Mouse (Mus musculus) forebrain, embryonic 10.5 days (tissue): ENCODE results near the gene Spon2. TPM values are rescaled to one million over a fixed set of nuclear protein-coding genes. Genes with fewer than 3 reads are reported as not detected.

Experiments
- DNase-seq: peaks from one replicate; pipeline ENCODE4 v3.0.0-alpha.2; 2017; ENCODE audit warnings: low spot score; ENCODE audit errors: extremely low spot score
- H3K27ac ChIP-seq: fragments of 300-500 bp; sonication (generic); 2 replicates; pipeline ENCODE4 v1.5.1; 2016; ENCODE audit warnings: mild to moderate bottlenecking
- H3K27me3 ChIP-seq: fragments of 300-500 bp; sonication (generic); 2 replicates; pipeline ENCODE4 v1.6.1; 2016; ENCODE audit warnings: mild to moderate bottlenecking; ENCODE audit not compliant: poor library complexity, severe bottlenecking
- H3K36me3 ChIP-seq: fragments of 300-500 bp; sonication (generic); replicated peaks from 2 replicates; pipeline ENCODE4 v1.6.1; 2016; ENCODE audit warnings: mild to moderate bottlenecking, moderate library complexity
- H3K4me1 ChIP-seq: fragments of 300-500 bp; sonication (generic); 2 replicates; pipeline ENCODE4 v1.6.1; 2016
- H3K4me3 ChIP-seq: fragments of 300-500 bp; sonication (generic); 2 replicates; pipeline ENCODE4 v1.5.1; 2016; ENCODE audit warnings: mild to moderate bottlenecking, moderate library complexity
- H3K9me3 ChIP-seq: fragments of 300-500 bp; sonication (generic); 2 replicates; pipeline ENCODE4 v1.6.1; 2016; ENCODE audit warnings: mild to moderate bottlenecking, moderate library complexity
- WGBS: fragments of 180-500 bp; shearing (Covaris S2); methylation state at CpG from one replicate; pipeline ENCODE4 v1.1.7; 2016; 5-methylcytosine and 5-hydroxymethylcytosine counted together
- polyA plus RNA-seq: library from polyadenylated mRNA; unstranded; fragments of >200 nt; fragmentation: Nextera tagmentation; extraction: Ambion mirVana; gene quantifications from 2 replicates; pipeline ENCODE4 v1.2.1, GENCODE M21; 2016

Gene Spon2
- polyA plus RNA-seq, 1 experiment from 2014 or later: 3.6 TPM

DNA sequence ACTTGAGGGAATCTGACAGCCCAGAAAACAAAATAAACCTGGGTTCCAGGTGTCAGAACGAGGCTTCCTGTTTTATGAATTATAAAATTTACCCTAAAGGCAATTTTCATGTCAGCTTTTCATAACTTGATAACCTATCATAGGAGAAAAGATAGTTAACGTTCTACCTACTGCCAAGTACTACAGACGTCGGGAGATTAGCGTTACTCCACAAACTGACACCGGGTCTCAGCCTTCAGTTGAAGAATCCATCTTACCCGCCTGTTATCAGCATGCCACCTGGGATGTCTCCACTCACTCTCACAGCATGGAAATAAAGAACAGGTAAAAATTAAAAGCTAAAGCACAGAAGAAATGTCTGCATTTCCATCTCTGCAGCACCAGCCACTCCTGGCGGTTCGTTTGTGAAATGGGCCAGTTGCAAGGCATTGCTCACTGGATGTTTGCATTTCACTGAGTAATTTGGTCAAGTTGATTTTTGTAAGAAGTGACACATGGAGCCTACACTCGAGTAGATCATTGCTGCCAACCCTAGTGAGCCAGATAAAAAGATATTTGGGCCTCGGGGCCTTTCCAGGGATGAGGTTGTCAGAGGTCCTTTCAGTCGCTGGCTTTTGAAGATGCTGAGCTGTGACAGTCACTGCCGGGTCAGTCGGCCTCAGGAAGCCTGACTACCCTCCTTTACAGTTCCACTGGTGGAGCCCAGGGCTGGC, 9.6 kb downstream of the Spon2 start:
- H3K4me3 ChIP-seq: no peak overlapping the region
- peaks cover 2% of the 10 kb centered on the region; the same call in 1 of the 2 replicates for H3K4me1 ChIP-seq
- no peaks in the 10 kb centered on the region for H3K9me3 ChIP-seq
- DNase-seq: no peak
- H3K36me3 ChIP-seq: no peaks in the 10 kb centered on the region
- H3K27ac ChIP-seq: no peak overlapping the region
- 87% methylated on average over 14 of the region's 14 CpGs for WGBS
- no peaks in the 10 kb centered on the region for H3K27me3 ChIP-seq

DNA sequence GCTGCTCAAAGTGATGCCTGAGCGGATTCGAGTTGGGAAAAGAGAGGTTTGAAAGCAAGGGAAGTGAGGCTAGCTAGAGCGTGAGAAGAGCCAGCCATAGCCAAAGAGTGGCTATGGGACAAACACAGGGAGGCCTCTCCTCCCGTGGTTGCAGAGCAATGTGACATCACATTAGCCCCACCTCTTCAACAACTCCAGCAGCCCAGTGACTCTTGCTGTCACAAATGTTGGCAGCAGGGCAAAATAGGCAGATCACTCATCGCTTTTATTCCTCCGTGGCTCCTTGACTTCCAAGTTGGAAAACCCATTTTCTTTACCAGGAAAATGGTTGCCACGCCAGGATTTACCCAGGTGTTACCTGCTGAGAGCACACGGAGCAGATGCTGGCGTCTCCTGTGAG, 11.1 kb downstream of the Spon2 start:
- no peak for DNase-seq
- H3K9me3 ChIP-seq: no peaks in the 10 kb centered on the region
- H3K27me3 ChIP-seq: no peaks in the 10 kb centered on the region
- peaks cover 3% of the 10 kb centered on the region; the same call in 1 of the 2 replicates for H3K4me1 ChIP-seq
- no peak overlapping the region for H3K4me3 ChIP-seq
- H3K36me3 ChIP-seq: no peaks in the 10 kb centered on the region
- no peak overlapping the region for H3K27ac ChIP-seq
- 57% methylated on average over 9 of the region's 9 CpGs for WGBS

DNA sequence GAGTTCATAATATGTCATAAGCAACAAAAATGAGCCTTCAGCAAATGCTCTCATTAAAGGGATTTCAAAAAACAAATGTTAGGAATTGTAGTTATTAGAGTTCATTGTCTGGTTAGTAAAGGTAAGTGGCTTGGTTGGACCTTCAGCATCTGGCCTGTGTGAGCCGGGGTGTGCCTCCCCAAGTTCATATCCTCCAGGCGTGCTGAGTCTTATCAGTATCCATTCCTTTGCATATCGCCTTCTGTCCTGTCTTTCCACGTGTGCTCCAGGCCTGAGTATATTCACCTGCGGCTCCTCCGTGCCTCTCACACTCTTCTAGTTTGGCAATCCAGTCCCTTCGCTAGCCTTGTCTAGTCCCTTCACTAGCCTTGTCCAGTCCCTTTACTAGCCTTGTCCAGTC, 11.9 kb downstream of the Spon2 start:
- H3K4me1 ChIP-seq: peaks cover 3% of the 10 kb centered on the region; the same call in 1 of the 2 replicates
- no peaks in the 10 kb centered on the region for H3K9me3 ChIP-seq
- 92% methylated on average over 7 of the region's 7 CpGs for WGBS
- H3K4me3 ChIP-seq: no peak overlapping the region
- no peaks in the 10 kb centered on the region for H3K27me3 ChIP-seq
- DNase-seq: no peak
- H3K27ac ChIP-seq: no peak overlapping the region
- H3K36me3 ChIP-seq: no peaks in the 10 kb centered on the region

DNA sequence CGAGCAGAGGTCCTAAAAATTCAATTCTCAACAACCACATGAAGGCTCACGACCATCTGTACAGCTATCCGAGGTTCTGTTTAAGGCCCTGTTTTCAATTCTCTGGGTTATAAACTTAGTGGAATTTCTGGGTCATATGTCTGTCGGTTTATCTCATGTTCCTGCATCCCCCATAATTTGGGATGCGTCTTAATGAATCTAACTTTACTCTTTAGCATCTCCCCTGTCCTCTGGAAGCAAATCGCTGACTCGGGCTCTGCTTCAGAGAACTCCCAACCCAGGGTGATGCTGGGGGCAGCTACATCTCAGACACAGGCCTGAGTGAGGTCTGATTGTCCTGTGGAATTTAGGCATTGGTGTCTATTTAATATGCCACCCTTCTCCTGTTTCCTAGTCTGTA, 14.0 kb downstream of the Spon2 start:
- DNase-seq: no peak
- peaks cover 3% of the 10 kb centered on the region; the same call in 1 of the 2 replicates for H3K4me1 ChIP-seq
- 79% methylated on average over 7 of the region's 7 CpGs for WGBS
- no peak overlapping the region for H3K27ac ChIP-seq
- no peak overlapping the region for H3K4me3 ChIP-seq
- no peaks in the 10 kb centered on the region for H3K36me3 ChIP-seq
- no peaks in the 10 kb centered on the region for H3K9me3 ChIP-seq
- no peaks in the 10 kb centered on the region for H3K27me3 ChIP-seq

DNA sequence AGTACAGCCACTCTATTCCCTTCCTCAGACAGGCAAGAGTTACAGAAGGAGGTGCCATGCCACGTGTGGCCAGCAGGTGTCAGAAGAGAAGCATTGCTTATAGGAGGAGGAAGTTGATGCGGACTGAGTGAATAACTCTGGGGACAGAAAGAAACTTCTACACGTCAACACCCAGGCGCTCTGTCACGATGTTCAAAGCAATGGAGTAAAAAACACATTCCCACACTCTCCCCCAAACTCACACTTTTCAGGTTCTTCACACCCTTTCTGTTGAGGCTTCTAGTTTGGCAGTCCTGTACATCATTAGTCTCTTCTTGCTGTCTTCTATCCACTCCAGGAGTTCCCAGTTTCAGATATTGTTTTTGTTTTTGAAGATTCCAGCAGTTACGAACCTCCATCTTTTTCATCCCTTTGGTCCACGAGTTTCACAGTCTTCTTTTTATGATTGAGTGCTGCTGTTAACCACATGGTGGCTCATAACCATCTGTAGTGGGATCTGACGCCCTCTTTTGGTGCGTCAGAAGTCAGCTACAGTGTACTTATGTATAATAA, 14.5 kb downstream of the Spon2 start:
- Histone ChIP-seq H3K27ac (no peak overlapping the region), H3K4me3 (peak overlapping the region; percentile 27; the same call in 1 of the 2 replicates)
- peak; percentile 82 for DNase-seq

DNA sequence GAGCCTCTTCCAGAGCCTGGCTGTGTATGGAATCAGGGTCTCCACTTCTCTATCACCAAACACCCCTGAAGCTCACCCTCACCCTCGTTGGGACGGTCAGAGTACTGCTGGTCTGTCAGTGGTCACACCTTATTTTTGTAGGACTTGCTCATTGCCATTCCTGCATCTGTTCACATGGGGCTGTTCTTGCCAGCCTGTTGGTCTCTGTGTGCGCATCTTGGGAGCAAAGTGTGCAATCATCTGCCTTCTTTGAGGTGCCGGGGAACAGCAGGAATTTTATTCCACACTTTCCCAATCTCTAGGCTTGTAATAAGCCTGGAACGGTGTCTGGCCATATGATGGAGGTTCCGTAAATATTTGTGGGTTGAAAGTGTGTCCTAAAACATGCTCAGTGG, 15.1 kb downstream of the Spon2 start:
- Histone ChIP-seq H3K4me3 (no peak overlapping the region), H3K9me3 (no peaks in the 10 kb centered on the region), H3K27ac (no peak overlapping the region), H3K4me1 (peaks cover 3% of the 10 kb centered on the region; the same call in 1 of the 2 replicates), H3K27me3 (no peaks in the 10 kb centered on the region), H3K36me3 (no peaks in the 10 kb centered on the region)
- no peak for DNase-seq
- 82% methylated on average over 6 of the region's 6 CpGs for WGBS

More for the DNA sequence above, 14.5 kb downstream of the Spon2 start:
- Histone ChIP-seq H3K36me3 (no peaks in the 10 kb centered on the region), H3K27me3 (no peaks in the 10 kb centered on the region), H3K9me3 (no peaks in the 10 kb centered on the region), H3K4me1 (peaks cover 3% of the 10 kb centered on the region; the same call in 1 of the 2 replicates)
- whole genome bisulfite sequencing: 21% methylated on average over 9 of the region's 9 CpGs

DNA sequence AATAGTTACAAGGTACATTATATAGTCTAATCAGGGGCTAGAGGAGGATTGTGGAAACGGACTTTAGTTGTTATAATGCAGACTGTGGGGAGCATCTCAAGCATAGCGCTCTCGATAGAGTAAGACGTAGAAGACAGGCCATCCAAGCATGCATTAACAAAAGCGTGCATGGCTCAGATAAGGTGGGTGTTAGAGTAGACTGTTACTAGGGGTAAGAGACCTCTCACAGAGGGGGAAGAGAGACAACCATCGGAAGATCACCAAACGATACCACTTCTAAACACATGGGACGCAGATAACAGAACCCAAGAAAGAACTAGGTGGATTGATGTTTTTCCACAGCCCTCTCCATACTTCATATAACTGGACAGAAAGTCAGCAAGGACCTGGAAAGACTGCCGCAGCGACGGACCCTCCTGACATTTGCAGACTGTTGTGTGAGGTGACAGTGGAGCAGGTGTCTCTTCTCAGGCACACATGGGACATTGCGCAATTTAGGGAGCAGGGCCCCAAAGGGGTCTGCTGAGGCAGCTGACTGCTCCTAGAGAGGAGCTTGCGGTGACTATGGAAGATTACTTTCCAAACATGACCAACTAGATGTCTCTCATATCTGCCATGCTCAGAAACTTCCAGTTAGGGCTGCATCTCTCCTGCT, 15.6 kb downstream of the Spon2 start:
- H3K36me3 ChIP-seq: no peaks in the 10 kb centered on the region
- peaks cover 3% of the 10 kb centered on the region; the same call in 1 of the 2 replicates for H3K4me1 ChIP-seq
- H3K4me3 ChIP-seq: no peak overlapping the region
- no peaks in the 10 kb centered on the region for H3K9me3 ChIP-seq
- no peak for DNase-seq
- H3K27ac ChIP-seq: no peak overlapping the region
- H3K27me3 ChIP-seq: no peaks in the 10 kb centered on the region
- 88% methylated on average over 13 of the region's 13 CpGs for WGBS

DNA sequence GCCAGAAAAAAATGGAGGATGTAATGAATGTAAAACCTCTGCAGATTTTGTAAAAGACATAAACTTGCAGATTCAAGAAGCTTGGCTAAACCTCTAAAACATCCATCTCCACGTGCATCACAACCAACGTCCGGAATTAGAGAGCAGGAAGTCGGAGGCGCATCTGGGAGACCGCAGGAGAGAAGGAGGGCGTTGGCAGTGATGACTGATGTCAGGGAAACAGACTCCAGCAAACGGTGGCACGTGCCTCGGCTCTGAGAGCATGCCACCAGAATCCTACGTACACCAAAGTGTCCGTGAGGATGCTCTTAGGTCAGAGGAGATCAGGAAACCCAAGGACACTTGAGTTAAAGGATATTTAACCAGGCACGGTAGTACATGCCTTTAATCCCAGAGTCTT, 16.6 kb downstream of the Spon2 start:
- Histone ChIP-seq H3K27me3 (no peaks in the 10 kb centered on the region), H3K9me3 (no peaks in the 10 kb centered on the region), H3K27ac (no peak overlapping the region), H3K4me1 (peaks cover 3% of the 10 kb centered on the region; the same call in 1 of the 2 replicates), H3K36me3 (no peaks in the 10 kb centered on the region), H3K4me3 (no peak overlapping the region)
- WGBS: 82% methylated on average over 13 of the region's 13 CpGs
- no peak for DNase-seq

DNA sequence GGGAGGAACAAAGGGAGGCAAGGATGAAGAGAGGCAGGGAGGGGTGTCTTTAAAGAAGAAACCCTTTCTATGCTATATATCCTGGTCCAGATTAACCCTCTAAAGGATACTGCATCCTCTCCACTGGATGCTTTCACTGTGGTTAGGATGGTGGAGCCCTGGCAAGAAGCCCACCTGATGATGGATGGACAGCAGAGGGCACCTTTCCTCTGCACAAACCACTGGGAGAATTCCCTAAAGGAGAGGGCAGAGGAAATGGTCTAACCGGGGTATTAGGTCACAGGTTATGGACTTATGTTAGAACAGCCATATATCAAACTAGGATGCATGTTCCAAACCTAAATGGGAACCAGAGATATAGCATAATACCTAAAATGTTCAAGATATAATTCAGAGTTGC, 18.2 kb downstream of the Spon2 start:
- H3K4me1 ChIP-seq: peaks cover 3% of the 10 kb centered on the region; the same call in 1 of the 2 replicates
- no peaks in the 10 kb centered on the region for H3K9me3 ChIP-seq
- no peak for DNase-seq
- H3K27me3 ChIP-seq: no peaks in the 10 kb centered on the region
- no peak overlapping the region for H3K4me3 ChIP-seq
- WGBS: 68% methylated on average over 1 of the region's 1 CpGs
- no peaks in the 10 kb centered on the region for H3K36me3 ChIP-seq
- H3K27ac ChIP-seq: no peak overlapping the region

DNA sequence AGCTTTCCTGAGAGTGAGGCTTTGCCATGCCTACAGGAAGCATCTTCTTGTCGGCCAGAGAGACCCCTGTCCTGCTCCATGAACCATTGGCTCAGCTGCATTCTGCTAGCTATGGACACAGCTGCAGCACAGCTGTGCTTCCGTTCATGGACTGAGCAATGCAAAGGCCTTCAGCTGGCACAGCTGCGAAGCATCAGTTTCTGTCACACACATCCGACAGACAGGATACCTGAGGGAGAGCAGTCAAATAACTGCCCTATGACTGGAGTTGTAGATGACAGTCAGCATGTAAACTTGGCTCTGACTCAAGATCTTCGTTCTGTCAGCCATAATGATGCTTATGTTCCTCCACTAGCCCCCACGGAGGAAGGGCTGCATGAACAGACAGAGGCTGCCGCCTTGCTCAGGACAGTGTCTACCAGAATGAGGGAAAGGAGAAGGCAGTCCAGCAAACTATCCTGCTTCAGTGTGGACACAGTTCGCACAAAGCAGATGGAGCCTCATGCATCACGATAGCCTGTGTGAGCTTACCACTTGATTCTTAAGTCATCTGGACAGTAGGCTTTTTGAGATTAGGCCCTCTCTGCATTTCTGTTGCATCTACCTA, 22.9 kb downstream of the Spon2 start:
- H3K4me1 ChIP-seq: peaks cover 4% of the 10 kb centered on the region
- H3K4me3 ChIP-seq: no peak overlapping the region
- no peak overlapping the region for H3K27ac ChIP-seq
- no peaks in the 10 kb centered on the region for H3K36me3 ChIP-seq
- no peaks in the 10 kb centered on the region for H3K27me3 ChIP-seq
- 88% methylated on average over 9 of the region's 9 CpGs for WGBS
- H3K9me3 ChIP-seq: no peaks in the 10 kb centered on the region
- DNase-seq: no peak

DNA sequence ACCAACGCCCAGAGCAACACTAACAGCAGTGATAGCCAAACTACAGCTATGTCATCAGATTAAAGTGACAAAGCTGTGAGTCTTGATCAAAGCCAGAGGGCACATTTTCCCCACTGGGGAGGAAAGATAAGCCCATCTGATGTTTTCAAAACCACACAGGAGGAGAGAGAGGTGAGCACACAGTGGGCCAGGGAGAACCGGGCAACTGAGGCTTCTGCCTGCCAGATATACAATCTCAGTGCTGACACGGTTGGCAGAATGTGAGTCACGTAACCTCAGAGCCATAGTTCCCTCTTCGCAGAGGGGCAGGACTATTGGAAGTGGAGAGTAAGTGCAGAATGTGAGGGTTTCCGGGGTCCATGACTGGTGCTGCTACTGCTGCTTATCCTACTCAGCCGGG, 24.7 kb downstream of the Spon2 start:
- Histone ChIP-seq H3K4me3 (no peak overlapping the region), H3K9me3 (no peaks in the 10 kb centered on the region), H3K36me3 (no peaks in the 10 kb centered on the region), H3K4me1 (peaks cover 4% of the 10 kb centered on the region), H3K27ac (no peak overlapping the region), H3K27me3 (no peaks in the 10 kb centered on the region)
- no peak for DNase-seq
- WGBS: 70% methylated on average over 7 of the region's 7 CpGs
